Mouse (Mus musculus) heart, embryonic 16.5 days (tissue): ENCODE data around the gene Zswim4. TPM values are rescaled to one million over a fixed set of nuclear protein-coding genes. Genes with fewer than 3 reads are reported as not detected.

ENCODE experiments used
- ATAC-seq: fragments of 200-750 bp; cut with Nextera tagmentation; replicated peaks from 2 replicates; pipeline ENCODE4 v1.8.0; 2017; ENCODE audit warnings: moderate number of reproducible peaks; ENCODE audit not compliant: insufficient read depth, low FRiP score; ENCODE audit errors: extremely low read depth
- H3K27ac ChIP-seq: fragments of 300-500 bp; sonication (generic); 2 replicates; pipeline ENCODE4 v1.5.1; 2014; ENCODE audit warnings: mild to moderate bottlenecking, low read length, control low read depth, moderate library complexity
- H3K27me3 ChIP-seq: fragments of 300-500 bp; sonication (generic); 2 replicates; pipeline ENCODE4 v1.6.1; 2014; ENCODE audit warnings: low read length, mixed read lengths; ENCODE audit not compliant: control insufficient read depth, insufficient read depth
- H3K36me3 ChIP-seq: fragments of 300-500 bp; sonication (generic); 2 replicates; pipeline ENCODE4 v1.6.1; 2014; ENCODE audit not compliant: control insufficient read depth, insufficient read depth
- H3K4me1 ChIP-seq: fragments of 300-500 bp; sonication (generic); 2 replicates; pipeline ENCODE4 v1.6.1; 2014; ENCODE audit warnings: low read length, mixed read lengths; ENCODE audit not compliant: control insufficient read depth, insufficient read depth
- H3K4me2 ChIP-seq: fragments of 300-500 bp; sonication (generic); 2 replicates; pipeline ENCODE4 v1.6.1; 2014; ENCODE audit warnings: low read depth, mild to moderate bottlenecking, control low read depth, low read length
- H3K4me3 ChIP-seq: fragments of 300-500 bp; sonication (generic); 2 replicates; pipeline ENCODE4 v1.5.1; 2014; ENCODE audit warnings: mild to moderate bottlenecking, control low read depth, low read length
- H3K9ac ChIP-seq: fragments of 300-500 bp; sonication (generic); 2 replicates; pipeline ENCODE4 v1.6.1; 2014; ENCODE audit warnings: low read length, control low read depth
- H3K9me3 ChIP-seq: fragments of 300-500 bp; sonication (generic); replicated peaks from 2 replicates; pipeline ENCODE4 v1.6.1; 2016; ENCODE audit warnings: low read length; ENCODE audit not compliant: control insufficient read depth
- WGBS: fragments of 180-500 bp; shearing (Covaris S2); extraction: QIAGEN DNeasy Blood & Tissue Kit; methylation state at CpG from one replicate; pipeline ENCODE4 v1.1.7; 2014; 5-methylcytosine and 5-hydroxymethylcytosine counted together
- polyA plus RNA-seq: library from polyadenylated mRNA; unstranded; fragments of >200 nt; fragmentation: Nextera tagmentation; extraction: Ambion mirVana; gene quantifications from 2 replicates; pipeline ENCODE4 v1.2.1, GENCODE M21; 2015

Zswim4 gene
- polyA plus RNA-seq, 1 experiment from 2014 or later = 8.4 TPM

DNA sequence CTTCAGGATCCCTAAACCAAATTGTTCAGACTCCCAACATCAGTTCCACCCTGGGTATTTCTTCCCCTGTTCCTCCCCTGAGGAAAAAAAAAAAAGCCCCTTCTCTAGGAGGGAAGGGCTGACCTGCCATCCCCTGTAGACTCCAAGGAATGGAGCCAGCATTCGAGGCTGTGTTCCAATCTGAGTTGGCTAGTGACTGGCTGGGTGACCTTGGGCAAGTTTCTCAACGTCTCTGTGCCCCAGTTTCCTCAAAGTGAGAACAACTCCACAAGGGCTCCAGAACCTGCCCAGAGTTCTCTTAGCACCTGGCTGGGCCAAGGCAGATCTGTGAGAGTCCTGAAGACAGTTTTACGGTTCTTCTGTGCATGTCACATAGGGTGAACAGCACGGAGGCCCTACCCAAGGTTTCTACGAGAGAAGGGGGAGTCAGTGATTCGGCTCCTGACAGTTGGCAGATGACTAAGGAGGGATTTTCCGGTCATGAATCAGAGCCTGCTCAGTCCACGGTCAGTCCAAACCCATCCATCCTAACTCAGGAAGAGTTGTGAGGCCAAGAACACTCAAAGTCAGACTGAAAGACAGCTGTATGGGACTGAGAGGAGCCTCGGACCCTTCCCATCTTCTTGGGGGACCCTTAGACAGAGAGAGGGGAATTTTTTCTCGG lies 977 bp downstream of the Zswim4 start:
- H3K36me3 ChIP-seq = no peaks in the 10 kb centered on the region; the same call in 1 of the 2 replicates
- 26% methylated on average over 10 of the region's 10 CpGs for WGBS
- no peaks in the 10 kb centered on the region for H3K9me3 ChIP-seq
- H3K4me3 ChIP-seq = peak overlapping the region; percentile 89
- H3K27me3 ChIP-seq = no peaks in the 10 kb centered on the region
- H3K27ac ChIP-seq = peak overlapping the region; percentile 68
- no peak for ATAC-seq
- peak overlapping the region; percentile 97 for H3K9ac ChIP-seq
- H3K4me1 ChIP-seq = peaks cover 17% of the 10 kb centered on the region
- H3K4me2 ChIP-seq = peak overlapping the region; percentile 76

DNA sequence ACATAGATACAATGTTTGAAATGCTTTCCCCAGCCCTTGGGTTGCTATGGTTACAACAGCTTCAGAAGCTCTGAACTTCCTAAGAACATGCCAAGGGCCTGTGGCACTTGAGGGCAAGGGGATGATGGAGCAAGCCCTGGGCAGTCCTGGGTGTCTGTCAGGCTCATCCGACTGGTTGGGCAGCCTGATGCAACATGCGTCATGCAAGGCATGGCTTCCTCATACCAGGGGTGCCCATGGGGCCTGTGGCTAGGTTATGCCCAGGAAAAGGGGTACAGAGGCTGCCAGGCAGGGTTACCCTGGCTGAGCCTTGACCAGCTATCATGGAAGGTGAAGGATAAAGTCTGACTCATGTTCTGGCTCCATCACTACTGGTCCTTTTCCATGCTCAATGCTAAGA lies 3.8 kb downstream of the Zswim4 start:
- H3K36me3 ChIP-seq = peaks cover 17% of the 10 kb centered on the region
- no peak overlapping the region for H3K9ac ChIP-seq
- no peak overlapping the region for H3K27ac ChIP-seq
- no peak for ATAC-seq
- 84% methylated on average over 2 of the region's 2 CpGs for WGBS
- no peak overlapping the region for H3K4me2 ChIP-seq
- no peaks in the 10 kb centered on the region for H3K27me3 ChIP-seq
- peaks cover 14% of the 10 kb centered on the region for H3K4me1 ChIP-seq
- no peak overlapping the region for H3K4me3 ChIP-seq
- no peaks in the 10 kb centered on the region for H3K9me3 ChIP-seq

DNA sequence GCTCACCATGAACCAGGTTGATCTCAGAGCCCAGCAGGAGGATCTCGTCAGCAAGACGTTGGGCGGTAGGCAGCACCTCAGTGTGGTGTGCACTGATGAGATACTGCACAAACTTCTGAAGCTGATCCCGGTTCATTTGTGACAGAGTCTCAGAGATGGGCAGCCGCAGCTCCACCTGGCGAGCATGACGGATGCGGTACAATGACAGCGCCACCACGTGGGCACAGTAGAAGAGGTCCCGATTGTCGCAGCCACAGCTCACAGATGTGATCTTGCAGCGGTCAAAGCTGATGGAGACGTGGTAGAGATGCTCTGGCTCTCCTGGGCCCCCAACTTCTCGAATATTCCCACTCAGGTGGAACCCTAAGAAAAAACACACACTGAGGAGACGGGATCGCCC lies 6.1 kb downstream of the Zswim4 start:
- Histone ChIP-seq H3K4me2 (no peak overlapping the region), H3K27me3 (no peaks in the 10 kb centered on the region), H3K36me3 (peaks cover 28% of the 10 kb centered on the region), H3K9ac (no peak overlapping the region), H3K27ac (no peak overlapping the region), H3K4me1 (peaks cover 3% of the 10 kb centered on the region), H3K9me3 (no peaks in the 10 kb centered on the region), H3K4me3 (no peak overlapping the region)
- ATAC-seq = no peak
- WGBS = 78% methylated on average over 17 of the region's 17 CpGs

DNA sequence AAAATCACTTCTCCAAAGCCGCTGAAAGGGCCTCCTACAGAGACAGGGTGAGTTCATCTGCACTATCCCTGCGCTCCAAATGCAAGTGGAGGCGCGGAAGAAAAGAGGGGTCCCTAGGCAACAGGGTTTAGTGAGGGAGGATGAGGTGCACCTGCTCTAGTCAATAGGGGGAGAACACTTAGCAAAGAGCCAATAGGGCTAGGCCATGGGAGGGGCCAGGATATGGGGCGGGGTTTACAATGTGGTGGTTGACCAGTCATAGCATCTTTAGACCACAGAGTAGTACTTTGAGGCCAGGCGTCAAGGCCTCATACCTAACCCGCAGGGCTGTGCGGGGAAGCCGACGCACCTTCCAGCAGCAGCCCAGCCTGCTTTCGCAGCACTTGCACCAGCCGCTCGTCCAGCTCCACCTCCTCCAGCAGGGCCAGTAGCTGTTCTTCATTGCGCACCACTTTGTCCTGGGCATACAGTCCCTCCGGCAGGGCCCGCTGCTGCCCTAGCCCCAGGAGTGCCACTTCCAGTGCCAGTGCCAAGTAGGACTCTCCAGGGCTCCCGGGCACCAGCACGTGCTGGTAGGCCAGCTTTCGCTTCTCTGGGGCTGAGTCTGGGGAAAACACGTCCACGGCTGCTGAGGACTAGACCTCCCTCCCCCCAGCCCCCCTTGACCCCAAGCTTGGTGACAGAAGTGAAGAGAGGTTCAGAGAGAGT lies 13.4 kb downstream of the Zswim4 start:
- Histone ChIP-seq H3K4me2 (no peak overlapping the region), H3K9ac (no peak overlapping the region), H3K4me3 (no peak overlapping the region), H3K4me1 (no peaks in the 10 kb centered on the region), H3K9me3 (no peaks in the 10 kb centered on the region), H3K27ac (no peak overlapping the region), H3K27me3 (no peaks in the 10 kb centered on the region), H3K36me3 (peaks cover 42% of the 10 kb centered on the region)
- WGBS = 83% methylated on average over 21 of the region's 21 CpGs
- no peak for ATAC-seq

DNA sequence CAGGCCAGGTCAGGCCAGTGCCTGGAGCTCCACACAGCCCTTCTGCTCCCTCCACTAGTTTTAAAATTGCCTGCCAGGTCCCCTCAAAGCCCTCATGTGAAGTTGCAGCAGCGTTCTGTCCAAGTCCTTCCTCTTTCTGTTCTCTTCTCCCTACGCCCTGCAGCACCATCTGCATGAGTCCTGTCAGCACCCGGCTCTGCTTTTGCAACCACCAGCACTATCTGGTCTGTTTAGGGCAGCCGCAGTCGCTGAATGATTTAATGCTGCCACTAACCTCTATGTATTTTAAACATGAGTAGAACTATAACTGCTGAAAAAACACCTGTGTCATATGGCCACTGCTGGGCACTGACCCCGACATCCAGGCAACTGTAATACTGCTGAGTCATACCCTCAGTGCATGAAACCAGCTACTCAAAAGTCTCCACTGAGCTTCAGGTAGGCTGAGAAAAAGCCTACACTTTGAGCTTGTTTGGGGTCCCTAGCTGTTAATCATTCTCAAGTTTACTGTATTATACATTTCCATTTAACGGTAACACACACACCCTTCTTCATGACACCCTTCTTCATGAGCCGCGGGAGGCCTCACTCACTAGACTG lies 14.2 kb downstream of the Zswim4 start:
- no peak overlapping the region for H3K4me2 ChIP-seq
- peaks cover 39% of the 10 kb centered on the region for H3K36me3 ChIP-seq
- no peaks in the 10 kb centered on the region for H3K9me3 ChIP-seq
- H3K9ac ChIP-seq = no peak overlapping the region
- H3K4me1 ChIP-seq = no peaks in the 10 kb centered on the region
- no peaks in the 10 kb centered on the region for H3K27me3 ChIP-seq
- peak overlapping the region; percentile 40; the same call in 1 of the 2 replicates for H3K27ac ChIP-seq
- 83% methylated on average over 9 of the region's 9 CpGs for WGBS
- no peak overlapping the region for H3K4me3 ChIP-seq
- no peak for ATAC-seq

DNA sequence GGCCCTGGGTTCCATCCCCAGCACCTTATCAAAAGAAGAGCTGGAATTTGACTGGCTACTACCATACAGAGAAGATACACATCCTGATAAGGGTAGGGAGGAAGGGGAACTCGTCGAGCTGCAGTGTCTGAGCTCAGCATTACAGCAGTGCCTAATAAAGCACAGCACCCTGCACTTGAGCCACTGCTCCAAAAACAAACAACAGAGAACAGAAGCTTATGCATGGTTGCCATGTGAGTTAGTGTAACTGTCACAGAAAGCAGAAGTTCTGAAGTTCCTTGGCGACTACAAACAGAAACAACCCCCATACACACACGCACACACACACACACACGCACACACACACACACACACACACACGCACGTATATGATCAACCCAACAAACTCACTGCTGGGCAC lies 16.8 kb downstream of the Zswim4 start:
- no peak for ATAC-seq

DNA sequence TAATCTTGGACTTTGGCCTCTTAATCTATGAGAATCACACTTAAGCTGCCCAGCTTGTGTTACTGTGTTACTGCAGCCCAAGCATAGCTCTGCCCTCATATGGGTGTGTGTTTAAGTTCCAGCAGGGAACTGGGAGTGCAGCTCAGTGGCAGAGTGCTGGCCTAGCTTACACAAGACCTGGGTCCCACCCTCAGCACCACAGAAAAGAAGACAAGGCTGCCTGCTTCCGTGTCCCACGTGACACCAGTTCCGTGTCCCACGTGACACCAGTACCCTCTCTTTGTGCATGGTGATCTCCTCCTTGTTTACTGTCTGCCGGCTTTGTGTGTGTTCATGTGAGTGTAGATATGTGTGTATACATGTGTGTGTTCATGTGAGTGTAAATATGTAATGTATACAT lies 18.7 kb downstream of the Zswim4 start:
- Histone ChIP-seq H3K27me3 (no peaks in the 10 kb centered on the region), H3K9me3 (no peaks in the 10 kb centered on the region), H3K27ac (no peak overlapping the region), H3K36me3 (peaks cover 38% of the 10 kb centered on the region), H3K4me1 (no peaks in the 10 kb centered on the region), H3K4me2 (no peak overlapping the region), H3K9ac (no peak overlapping the region), H3K4me3 (no peak overlapping the region)
- ATAC-seq = no peak
- WGBS = 93% methylated on average over 5 of the region's 5 CpGs

More for the DNA sequence above, 16.8 kb downstream of the Zswim4 start:
- no peak overlapping the region for H3K4me3 ChIP-seq
- H3K27ac ChIP-seq = no peak overlapping the region
- no peak overlapping the region for H3K4me2 ChIP-seq
- H3K9me3 ChIP-seq = no peaks in the 10 kb centered on the region
- H3K4me1 ChIP-seq = no peaks in the 10 kb centered on the region
- 70% methylated on average over 7 of the region's 7 CpGs for WGBS
- no peak overlapping the region for H3K9ac ChIP-seq
- peaks cover 35% of the 10 kb centered on the region for H3K36me3 ChIP-seq
- no peaks in the 10 kb centered on the region for H3K27me3 ChIP-seq

DNA sequence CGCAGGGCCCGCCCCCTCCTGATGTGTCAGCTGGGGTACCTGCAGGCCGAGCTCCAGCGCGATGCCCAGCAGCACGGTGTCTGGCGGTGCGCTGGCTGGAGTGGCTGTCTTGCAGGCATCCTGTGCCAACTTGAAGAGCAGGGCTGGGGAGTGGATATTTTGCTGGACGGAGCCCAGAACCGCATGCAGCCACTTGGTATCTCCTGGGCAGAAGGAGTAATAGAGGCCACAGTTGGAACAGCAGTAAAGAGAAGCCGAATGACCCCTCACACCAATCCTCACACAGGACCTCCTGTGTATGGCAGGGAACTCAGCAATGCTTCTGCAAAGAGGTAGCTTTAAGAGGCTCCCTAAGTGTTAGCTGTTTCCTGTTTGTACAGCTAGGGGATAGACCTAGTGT lies 19.6 kb downstream of the Zswim4 start:
- Histone ChIP-seq H3K4me1 (no peaks in the 10 kb centered on the region), H3K27ac (no peak overlapping the region), H3K9me3 (no peaks in the 10 kb centered on the region), H3K36me3 (peaks cover 38% of the 10 kb centered on the region), H3K4me3 (no peak overlapping the region), H3K9ac (no peak overlapping the region), H3K27me3 (no peaks in the 10 kb centered on the region), H3K4me2 (no peak overlapping the region)
- no peak for ATAC-seq
- WGBS = 94% methylated on average over 11 of the region's 11 CpGs

DNA sequence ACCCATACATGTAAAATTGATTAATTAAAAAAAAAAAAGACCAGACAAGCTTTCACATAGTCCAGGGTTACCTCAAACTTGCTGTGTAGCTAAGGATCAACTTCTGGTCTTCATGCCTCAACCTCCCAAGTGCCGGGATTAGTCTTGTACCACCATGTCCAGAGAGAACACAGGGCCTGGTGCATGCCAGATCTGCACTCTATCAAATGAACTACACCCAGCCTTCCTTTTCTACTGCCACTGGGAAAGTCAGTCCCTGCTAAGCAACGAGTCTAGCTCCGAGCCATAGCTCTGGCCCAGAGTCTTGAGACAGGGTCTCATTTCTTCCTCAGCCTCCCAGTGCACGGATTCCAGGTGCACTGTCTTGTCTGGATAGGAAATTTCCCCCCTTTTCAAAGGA lies 23.6 kb downstream of the Zswim4 start:
- WGBS = 81% methylated on average over 4 of the region's 4 CpGs
- Histone ChIP-seq H3K4me2 (no peak overlapping the region), H3K4me3 (no peak overlapping the region), H3K36me3 (peaks cover 45% of the 10 kb centered on the region), H3K4me1 (peaks cover 19% of the 10 kb centered on the region), H3K27me3 (no peaks in the 10 kb centered on the region), H3K9me3 (no peaks in the 10 kb centered on the region), H3K9ac (no peak overlapping the region), H3K27ac (no peak overlapping the region)
- ATAC-seq = no peak
